Mouse (Mus musculus): ENCODE results near the gene Gstm2. TPM values are rescaled to one million over a fixed set of nuclear protein-coding genes. Genes with fewer than 3 reads are reported as not detected.

The Gstm2 gene
- polyA plus RNA-seq, 2 experiments: 51.0 to 61.0 TPM

GRCm38 (mm10) chr3:108013331-108013871 lies 27.1 kb upstream of the Gstm2 start:
- no peaks in the 10 kb centered on the region for H3K4me1 ChIP-seq (ENCODE audit: control insufficient read depth, insufficient read depth, low read length)
- DNase-seq (ENCODE audit: low spot score): no peak
- no peak overlapping the region for H3K4me2 ChIP-seq (replicated peaks; ENCODE audit: low read depth, low read length, severe bottlenecking)
- H3K27ac ChIP-seq (replicated peaks; ENCODE audit: low read depth, low read length): no peak overlapping the region
- H3K36me3 ChIP-seq (ENCODE audit: control insufficient read depth, insufficient read depth, low read length): no peaks in the 10 kb centered on the region
- H3K9ac ChIP-seq (ENCODE audit: low read depth, low read length, severe bottlenecking): no peak overlapping the region
- TF ChIP-seq POLR2A (IDR thresholded peaks at IDR 0.05; ENCODE audit: borderline replicate concordance, extremely low read depth, insufficient read depth, insufficient read length): no peak
- WGBS: 86% methylated on average over 4 of the region's 4 CpGs
- no peaks in the 10 kb centered on the region for H3K27me3 ChIP-seq (ENCODE audit: control insufficient read depth, insufficient read depth, low read length)
- H3K4me3 ChIP-seq (replicated peaks; ENCODE audit: low read length): no peak overlapping the region
- ATAC-seq (ENCODE audit: low FRiP score, low read depth): no peak
- H3K9me3 ChIP-seq (ENCODE audit: control insufficient read depth, low read length): no peaks in the 10 kb centered on the region

DNA sequence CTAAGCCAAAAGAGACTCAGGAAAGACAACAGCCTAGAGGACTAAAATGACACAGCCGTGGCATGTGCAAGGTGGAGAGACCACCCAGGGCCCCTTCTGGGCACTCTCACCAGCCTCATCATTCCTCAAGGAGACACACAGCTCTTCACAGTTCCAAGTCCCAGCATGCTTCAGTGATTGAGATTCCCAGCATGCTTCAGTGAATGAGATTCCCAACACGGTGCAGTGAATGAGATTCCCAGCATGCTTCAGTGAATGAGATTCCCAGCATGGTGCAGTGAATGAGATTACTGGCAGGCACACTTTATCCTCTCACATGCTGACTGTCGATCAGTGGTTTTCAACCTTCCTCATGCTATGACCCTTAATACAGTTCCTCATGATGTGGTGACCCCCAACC lies 25.3 kb upstream of the Gstm2 start:
- ATAC-seq (ENCODE audit: low FRiP score, low read depth): no peak
- DNase-seq (ENCODE audit: low spot score): no peak
- no peaks in the 10 kb centered on the region for H3K27me3 ChIP-seq (ENCODE audit: control insufficient read depth, insufficient read depth, low read length)
- no peak overlapping the region for H3K9ac ChIP-seq (ENCODE audit: low read depth, low read length, severe bottlenecking)
- H3K4me1 ChIP-seq (ENCODE audit: control insufficient read depth, insufficient read depth, low read length): no peaks in the 10 kb centered on the region
- H3K4me2 ChIP-seq (replicated peaks; ENCODE audit: low read depth, low read length, severe bottlenecking): no peak overlapping the region
- no peak overlapping the region for H3K27ac ChIP-seq (replicated peaks; ENCODE audit: low read depth, low read length)
- no peak overlapping the region for H3K4me3 ChIP-seq (replicated peaks; ENCODE audit: low read length)
- 69% methylated on average over 3 of the region's 3 CpGs for WGBS
- no peak for TF ChIP-seq POLR2A (IDR thresholded peaks at IDR 0.05; ENCODE audit: borderline replicate concordance, extremely low read depth, insufficient read depth, insufficient read length)
- H3K36me3 ChIP-seq (ENCODE audit: control insufficient read depth, insufficient read depth, low read length): no peaks in the 10 kb centered on the region
- H3K9me3 ChIP-seq (ENCODE audit: control insufficient read depth, low read length): no peaks in the 10 kb centered on the region

DNA sequence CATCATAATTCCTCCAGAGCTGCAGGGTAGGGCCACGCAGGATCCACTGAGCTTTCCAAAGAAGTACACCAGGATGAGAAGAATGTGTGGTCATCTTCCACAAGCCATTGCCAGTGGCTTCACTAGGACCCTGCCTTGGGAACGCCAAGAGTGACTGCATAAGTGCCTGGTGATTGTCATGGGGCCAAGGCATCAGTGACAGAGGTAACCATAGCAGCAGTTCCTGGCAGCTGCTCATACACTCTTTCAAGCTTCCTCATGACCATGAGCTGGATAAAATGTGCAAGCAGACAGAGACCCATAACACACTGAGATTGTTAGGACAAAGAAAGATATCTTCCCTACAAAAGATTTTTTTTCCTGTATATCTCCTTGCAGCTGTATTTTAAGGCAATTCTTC lies 24.0 kb upstream of the Gstm2 start:
- no peak for ATAC-seq (ENCODE audit: low FRiP score, low read depth)
- Histone ChIP-seq H3K9me3 (ENCODE audit: control insufficient read depth, low read length) (no peaks in the 10 kb centered on the region), H3K4me2 (replicated peaks; ENCODE audit: low read depth, low read length, severe bottlenecking) (no peak overlapping the region), H3K9ac (ENCODE audit: low read depth, low read length, severe bottlenecking) (no peak overlapping the region), H3K4me1 (ENCODE audit: control insufficient read depth, insufficient read depth, low read length) (no peaks in the 10 kb centered on the region), H3K27ac (replicated peaks; ENCODE audit: low read depth, low read length) (no peak overlapping the region), H3K36me3 (ENCODE audit: control insufficient read depth, insufficient read depth, low read length) (no peaks in the 10 kb centered on the region), H3K4me3 (replicated peaks; ENCODE audit: low read length) (no peak overlapping the region), H3K27me3 (ENCODE audit: control insufficient read depth, insufficient read depth, low read length) (no peaks in the 10 kb centered on the region)
- 59% methylated on average over 2 of the region's 2 CpGs for WGBS
- no peak for TF ChIP-seq POLR2A (IDR thresholded peaks at IDR 0.05; ENCODE audit: borderline replicate concordance, extremely low read depth, insufficient read depth, insufficient read length)
- DNase-seq (ENCODE audit: low spot score): no peak

DNA sequence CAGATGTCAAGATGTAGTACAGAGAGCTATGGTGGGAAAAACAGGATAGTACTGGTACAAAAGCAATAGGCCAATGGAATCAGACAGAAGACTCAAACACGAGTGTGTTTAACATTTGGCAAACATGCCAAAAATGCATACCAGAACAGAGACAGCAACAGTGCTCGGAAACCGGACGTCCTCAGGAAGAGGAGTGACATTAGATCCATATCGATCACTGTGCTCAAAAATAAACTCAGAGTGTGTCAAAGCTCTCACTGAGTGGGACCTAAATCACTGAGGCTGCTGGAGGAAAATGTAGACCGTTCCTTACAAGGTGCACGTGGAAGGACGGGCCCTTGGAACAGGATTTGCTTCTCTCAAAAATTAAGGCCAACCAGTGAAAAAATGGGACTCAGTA lies 15.8 kb upstream of the Gstm2 start:
- Histone ChIP-seq H3K4me3 (replicated peaks; ENCODE audit: low read length) (no peak overlapping the region), H3K4me1 (ENCODE audit: control insufficient read depth, insufficient read depth, low read length) (no peaks in the 10 kb centered on the region), H3K4me2 (replicated peaks; ENCODE audit: low read depth, low read length, severe bottlenecking) (no peak overlapping the region), H3K9me3 (ENCODE audit: control insufficient read depth, low read length) (no peaks in the 10 kb centered on the region), H3K36me3 (ENCODE audit: control insufficient read depth, insufficient read depth, low read length) (no peaks in the 10 kb centered on the region), H3K27me3 (ENCODE audit: control insufficient read depth, insufficient read depth, low read length) (no peaks in the 10 kb centered on the region), H3K9ac (ENCODE audit: low read depth, low read length, severe bottlenecking) (no peak overlapping the region), H3K27ac (replicated peaks; ENCODE audit: low read depth, low read length) (no peak overlapping the region)
- 82% methylated on average over 8 of the region's 8 CpGs for WGBS
- no peak for ATAC-seq (ENCODE audit: low FRiP score, low read depth)
- no peak for DNase-seq (ENCODE audit: low spot score)
- TF ChIP-seq POLR2A (IDR thresholded peaks at IDR 0.05; ENCODE audit: borderline replicate concordance, extremely low read depth, insufficient read depth, insufficient read length): no peak

GRCm38 (mm10) chr3:107999491-107999890 lies 13.2 kb upstream of the Gstm2 start:
- no peak overlapping the region for H3K9ac ChIP-seq (ENCODE audit: low read depth, low read length, severe bottlenecking)
- no peak overlapping the region for H3K4me2 ChIP-seq (replicated peaks; ENCODE audit: low read depth, low read length, severe bottlenecking)
- H3K36me3 ChIP-seq (ENCODE audit: control insufficient read depth, insufficient read depth, low read length): no peaks in the 10 kb centered on the region
- no peak overlapping the region for H3K4me3 ChIP-seq (replicated peaks; ENCODE audit: low read length)
- WGBS: 85% methylated on average over 3 of the region's 3 CpGs
- H3K27ac ChIP-seq (replicated peaks; ENCODE audit: low read depth, low read length): no peak overlapping the region
- H3K27me3 ChIP-seq (ENCODE audit: control insufficient read depth, insufficient read depth, low read length): no peaks in the 10 kb centered on the region
- no peaks in the 10 kb centered on the region for H3K4me1 ChIP-seq (ENCODE audit: control insufficient read depth, insufficient read depth, low read length)
- no peak for DNase-seq (ENCODE audit: low spot score)
- ATAC-seq (ENCODE audit: low FRiP score, low read depth): no peak
- no peaks in the 10 kb centered on the region for H3K9me3 ChIP-seq (ENCODE audit: control insufficient read depth, low read length)
- TF ChIP-seq POLR2A (IDR thresholded peaks at IDR 0.05; ENCODE audit: borderline replicate concordance, extremely low read depth, insufficient read depth, insufficient read length): no peak

DNA sequence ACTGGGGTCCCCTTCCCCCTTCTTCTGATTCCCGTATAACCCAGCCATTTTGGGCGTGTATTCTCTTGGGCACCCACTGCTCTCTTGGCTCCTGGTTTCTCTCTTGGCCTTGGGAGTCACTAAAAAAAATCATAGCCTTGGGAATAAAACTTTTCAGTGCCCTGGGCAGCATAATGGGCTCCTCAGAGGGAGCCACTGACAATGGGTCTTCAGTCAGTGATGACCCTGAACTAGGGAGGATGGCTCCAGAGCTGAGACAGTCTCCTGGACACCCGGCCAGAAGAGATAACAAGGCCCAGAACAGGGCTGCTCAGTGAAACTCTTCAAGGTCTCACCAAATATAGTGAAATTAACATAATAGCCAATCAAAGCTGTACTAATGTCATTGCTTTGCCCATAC lies 12.3 kb upstream of the Gstm2 start:
- DNase-seq (ENCODE audit: low spot score) (no peak), ATAC-seq (ENCODE audit: low FRiP score, low read depth) (no peak)
- H3K4me3 ChIP-seq (replicated peaks; ENCODE audit: low read length): no peak overlapping the region
- no peaks in the 10 kb centered on the region for H3K9me3 ChIP-seq (ENCODE audit: control insufficient read depth, low read length)
- no peak for TF ChIP-seq POLR2A (IDR thresholded peaks at IDR 0.05; ENCODE audit: borderline replicate concordance, extremely low read depth, insufficient read depth, insufficient read length)
- no peak overlapping the region for H3K27ac ChIP-seq (replicated peaks; ENCODE audit: low read depth, low read length)
- no peaks in the 10 kb centered on the region for H3K4me1 ChIP-seq (ENCODE audit: control insufficient read depth, insufficient read depth, low read length)
- H3K4me2 ChIP-seq (replicated peaks; ENCODE audit: low read depth, low read length, severe bottlenecking): no peak overlapping the region
- no peaks in the 10 kb centered on the region for H3K36me3 ChIP-seq (ENCODE audit: control insufficient read depth, insufficient read depth, low read length)
- no peaks in the 10 kb centered on the region for H3K27me3 ChIP-seq (ENCODE audit: control insufficient read depth, insufficient read depth, low read length)
- no peak overlapping the region for H3K9ac ChIP-seq (ENCODE audit: low read depth, low read length, severe bottlenecking)
- 91% methylated on average over 3 of the region's 3 CpGs for WGBS

Data from limb, embryonic 14.5 days (tissue).